Mouse (Mus musculus) 416B (cell line): Measurements from ENCODE around the gene Agtrap.
"Not testable (repeated sequence)": the region's sequence is repeated elsewhere in the genome, so short reads cannot be mapped to it uniquely, and the experiment has no call there.

Source experiments
- DNase-seq: peaks from one replicate; pipeline ENCODE4 v3.0.0; 2011; ENCODE audit warnings: low read depth

The Agtrap gene

DNA sequence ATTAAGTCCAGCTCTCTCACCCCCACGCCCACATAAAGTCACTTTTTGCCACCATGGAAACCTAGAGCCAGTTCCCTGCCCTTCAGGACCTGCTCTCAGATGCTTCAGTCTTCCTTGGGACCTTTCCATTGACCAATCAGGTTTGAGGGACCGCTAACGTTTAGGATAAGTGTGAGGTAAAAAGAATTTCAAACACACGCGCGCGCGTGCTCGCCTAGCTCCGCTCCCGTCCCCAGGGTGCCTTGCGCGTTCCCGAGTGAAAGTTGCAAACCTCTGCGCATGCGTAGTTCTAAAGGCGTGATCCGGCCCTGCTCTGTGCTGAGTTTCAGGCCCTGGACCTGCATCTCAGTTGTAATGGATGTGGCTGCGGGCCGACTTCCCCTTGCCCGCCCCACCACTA lies 12.6 kb downstream of the Agtrap start:
- no peak for DNase-seq

DNA sequence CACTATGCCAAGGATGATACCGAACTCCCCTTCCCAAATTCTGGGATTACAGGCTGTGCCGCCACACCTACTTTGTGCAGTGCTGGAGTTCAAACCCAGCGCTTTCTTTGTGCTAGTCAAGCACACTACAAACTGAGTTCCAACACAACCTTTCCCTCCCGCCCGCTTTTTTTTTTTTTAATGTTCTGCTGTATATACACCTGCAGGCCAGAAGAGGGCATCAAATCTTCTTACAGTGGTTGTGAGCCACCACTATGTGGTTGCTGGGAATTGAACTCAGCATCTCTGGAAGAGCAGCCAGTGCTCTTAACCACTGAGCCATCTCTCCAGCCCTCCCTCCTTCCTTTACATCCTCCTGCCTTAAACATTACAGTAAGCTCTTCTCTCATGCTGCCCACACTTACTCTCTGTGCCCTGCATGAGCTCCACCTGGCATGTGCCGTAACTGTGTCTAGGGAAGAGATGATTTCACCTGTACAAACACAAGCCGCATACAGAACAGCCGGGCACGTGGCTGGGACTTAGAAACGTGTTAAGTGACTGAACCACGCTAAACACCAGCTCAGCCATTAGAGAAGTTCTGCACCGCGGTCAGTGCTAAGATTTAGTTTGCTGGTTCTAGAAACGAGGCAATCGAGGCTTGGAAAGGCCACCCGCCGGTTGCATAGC lies 13.2 kb downstream of the Agtrap start:
- peak; percentile 75 for DNase-seq

DNA sequence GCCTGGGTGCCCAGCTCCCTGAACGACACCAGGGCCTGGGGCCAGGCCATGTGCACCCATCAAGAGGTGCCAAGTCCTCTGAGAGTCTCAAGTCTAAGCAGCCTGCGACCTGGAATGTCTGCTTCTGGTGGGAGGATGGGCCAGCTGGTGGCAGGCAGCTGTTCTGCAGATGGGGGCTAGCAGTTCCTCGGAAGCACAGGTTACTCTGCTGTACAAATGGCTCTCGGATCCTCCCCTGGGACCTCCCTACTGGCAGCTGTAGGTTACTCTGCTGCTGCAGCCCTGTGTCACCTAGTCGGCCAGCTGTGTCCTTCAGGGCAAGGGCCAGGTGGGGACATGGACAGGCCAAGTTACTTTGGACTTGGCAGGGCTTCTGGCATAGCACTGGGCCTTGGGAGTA lies 16.3 kb downstream of the Agtrap start:
- DNase-seq, result no peak

DNA sequence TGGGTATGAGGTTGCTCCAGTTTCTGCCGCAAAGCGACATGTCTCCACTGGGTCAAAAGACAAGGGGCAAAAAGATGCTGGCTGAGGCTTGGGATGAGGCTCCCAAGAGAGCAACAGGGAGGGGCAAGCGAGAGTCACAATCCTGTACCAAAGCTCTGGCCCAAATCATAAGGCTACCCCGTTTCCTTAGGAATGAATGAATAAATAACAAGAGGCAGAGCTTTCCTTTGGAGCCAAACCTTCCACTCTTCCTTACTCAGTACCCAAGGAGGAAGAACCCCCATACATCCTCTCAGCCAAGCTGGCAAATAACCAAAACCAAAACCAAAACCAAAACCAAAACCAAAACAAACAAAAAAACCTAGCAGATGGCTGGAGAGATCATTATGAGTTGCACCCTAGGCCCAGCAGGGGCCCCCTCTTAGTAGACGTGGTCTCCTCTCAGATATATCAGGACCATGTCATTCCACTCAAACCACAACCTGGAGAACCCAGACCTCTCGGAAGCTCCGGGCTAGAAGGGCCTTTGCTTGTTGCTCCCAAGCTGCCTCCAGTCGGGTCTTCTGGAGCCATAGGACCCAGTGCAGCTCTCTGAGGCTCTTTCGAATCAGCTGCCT lies 18.1 kb downstream of the Agtrap start:
- peak; percentile 75 for DNase-seq

DNA sequence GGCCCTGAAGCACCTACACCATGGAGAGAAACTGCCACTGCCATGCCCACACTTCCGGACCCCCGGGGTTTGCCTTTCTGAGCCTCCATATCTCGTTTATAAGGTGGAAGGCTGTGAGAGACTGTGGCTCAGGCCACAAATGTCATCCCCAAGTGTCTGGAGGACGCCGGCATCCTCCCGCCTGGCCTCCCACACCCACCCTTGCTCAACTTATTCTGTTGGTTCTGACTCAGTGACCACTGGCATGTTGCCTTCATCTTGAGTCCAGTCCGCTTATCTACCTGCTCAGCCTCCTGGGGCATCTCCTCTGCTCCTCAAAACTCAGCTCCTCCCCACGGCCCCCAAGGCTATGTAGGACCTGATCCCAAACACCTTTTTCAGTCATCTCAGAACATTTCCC lies 20.5 kb downstream of the Agtrap start:
- peak; percentile 39 for DNase-seq

DNA sequence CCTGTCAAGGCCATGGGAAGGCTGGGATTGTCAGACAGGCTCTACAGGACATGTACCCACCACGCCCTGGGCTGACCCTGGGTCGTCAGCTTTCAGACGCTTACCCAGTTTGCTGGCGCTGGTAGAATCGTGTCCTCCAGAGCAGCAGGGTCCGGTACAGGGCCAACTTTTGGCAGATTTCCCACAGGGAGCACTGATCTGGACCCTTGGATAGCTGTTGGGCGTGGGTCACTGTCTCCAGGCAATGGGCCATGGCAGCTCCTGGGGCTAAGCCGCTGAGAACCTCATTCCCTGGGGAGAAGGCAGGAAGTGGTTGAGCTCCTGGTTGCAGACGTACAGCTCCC lies 21.5 kb downstream of the Agtrap start:
- DNase-seq, result no peak

DNA sequence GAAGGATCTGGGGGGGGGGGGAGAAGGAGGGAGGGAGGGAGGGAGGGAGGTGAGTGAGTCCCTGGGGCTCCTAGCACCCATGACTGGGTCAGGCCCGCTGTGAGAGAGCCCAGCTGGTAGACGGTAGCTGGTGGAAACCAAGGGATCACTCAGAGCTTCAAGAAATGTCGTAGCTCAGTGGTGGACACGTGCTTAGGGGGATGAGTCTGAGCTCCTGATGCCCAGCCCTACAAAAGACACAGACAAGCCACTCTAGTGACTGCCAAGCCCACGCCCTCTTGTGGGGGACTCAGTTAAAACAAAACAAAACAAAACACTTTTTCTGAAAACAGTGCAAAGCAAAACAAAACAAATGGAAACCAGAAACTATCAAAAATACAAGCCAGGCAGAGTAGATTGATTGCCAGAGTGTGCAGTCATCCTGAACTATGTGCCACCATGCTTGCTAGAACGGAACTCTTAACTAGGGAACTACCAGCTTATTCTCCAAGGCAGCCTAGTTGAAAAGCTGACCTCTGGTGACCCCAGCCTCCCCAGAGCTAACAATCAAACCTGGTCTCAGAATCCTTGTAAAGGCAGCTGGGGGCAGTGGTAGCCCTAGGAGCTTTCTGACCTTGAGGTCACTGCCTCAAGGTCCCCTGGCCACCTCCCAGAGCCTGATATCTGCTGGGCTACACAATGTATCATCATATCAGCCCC lies 22.0 kb downstream of the Agtrap start:
- DNase-seq, result peak; percentile 53

DNA sequence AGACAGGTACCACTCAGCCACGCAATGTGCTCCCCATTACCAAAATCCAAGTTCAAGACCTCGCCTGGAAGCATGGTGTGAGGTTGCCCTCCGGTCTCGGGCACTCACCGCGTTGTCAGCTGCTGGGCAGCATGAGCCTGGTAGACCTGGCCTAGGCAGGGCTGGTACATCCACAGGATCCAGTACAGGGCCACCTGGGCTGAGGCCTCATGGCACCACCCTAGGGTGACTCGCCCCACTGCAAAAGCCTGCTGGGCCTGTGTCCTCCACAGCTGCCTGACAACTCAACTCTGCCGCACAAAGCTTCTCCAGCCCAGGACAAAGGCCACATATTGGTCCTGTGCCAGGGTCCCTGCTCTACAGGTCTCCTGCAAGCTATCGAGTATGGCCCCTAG lies 26.7 kb downstream of the Agtrap start:
- no peak for DNase-seq

DNA sequence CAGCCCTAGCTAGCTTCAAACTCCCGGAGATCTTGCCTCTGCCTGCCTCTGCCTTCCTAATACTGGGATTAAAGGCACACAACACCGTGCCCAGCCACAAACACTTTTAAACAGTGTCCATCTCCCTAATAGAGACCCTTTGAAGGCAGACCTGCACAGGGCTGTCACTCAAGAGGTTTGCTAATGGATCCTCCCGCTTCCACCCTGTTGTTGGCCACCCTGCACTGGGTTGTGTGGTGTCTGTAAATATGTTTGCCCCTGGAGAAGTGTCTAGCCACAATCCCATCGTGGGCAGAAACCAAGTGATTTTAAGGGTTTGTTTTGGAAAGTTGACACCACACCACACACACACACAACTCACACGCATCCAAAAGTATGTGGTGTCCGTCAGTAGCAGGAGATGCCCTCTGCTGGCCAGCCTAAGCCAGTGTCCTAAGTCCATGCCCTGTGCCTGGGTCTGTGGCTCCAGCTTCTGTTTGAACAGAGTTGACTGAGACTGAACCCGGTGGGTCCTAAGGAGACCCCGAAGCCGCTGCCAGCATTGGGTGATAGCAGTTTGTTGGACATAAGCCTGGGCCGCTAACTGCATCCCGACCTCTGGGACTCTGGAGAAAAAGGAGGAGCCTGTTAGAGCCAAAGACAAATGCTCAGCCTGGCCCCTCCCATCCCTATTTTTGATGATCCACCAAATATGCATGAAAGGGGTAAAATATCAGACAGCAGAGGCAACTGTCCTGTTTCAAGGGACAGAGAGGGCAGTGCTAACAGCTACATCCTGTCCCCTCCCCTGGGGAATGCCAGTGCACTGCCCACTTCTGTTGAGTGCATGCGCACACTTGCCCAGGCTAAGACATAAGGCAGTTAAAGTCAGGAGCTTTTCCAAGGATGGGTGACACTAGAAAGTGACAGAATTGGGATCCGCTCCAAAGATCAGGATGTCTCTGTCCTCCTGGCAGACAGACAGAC lies 27.4 kb downstream of the Agtrap start:
- peak; percentile 66 for DNase-seq

DNA sequence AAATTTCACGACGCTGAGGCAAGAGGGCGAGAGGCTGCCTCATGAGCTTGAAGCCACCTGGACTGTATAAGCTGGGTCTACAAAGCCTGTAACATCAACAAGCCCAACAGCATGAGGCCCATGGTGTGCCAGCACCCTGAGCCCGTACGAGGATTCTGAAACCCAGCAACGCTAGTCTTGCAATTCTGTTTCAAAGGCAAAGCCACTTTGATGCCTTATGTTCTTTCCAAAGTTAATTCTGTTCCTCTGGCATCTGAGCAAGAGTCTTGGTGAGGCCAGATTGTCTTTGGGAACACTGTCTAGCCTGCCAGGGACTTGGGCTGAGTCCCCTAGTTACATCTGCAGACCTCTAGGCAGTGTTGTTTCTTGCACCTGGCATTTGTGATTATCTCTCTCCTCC lies 28.8 kb downstream of the Agtrap start:
- DNase-seq, result no peak

DNA sequence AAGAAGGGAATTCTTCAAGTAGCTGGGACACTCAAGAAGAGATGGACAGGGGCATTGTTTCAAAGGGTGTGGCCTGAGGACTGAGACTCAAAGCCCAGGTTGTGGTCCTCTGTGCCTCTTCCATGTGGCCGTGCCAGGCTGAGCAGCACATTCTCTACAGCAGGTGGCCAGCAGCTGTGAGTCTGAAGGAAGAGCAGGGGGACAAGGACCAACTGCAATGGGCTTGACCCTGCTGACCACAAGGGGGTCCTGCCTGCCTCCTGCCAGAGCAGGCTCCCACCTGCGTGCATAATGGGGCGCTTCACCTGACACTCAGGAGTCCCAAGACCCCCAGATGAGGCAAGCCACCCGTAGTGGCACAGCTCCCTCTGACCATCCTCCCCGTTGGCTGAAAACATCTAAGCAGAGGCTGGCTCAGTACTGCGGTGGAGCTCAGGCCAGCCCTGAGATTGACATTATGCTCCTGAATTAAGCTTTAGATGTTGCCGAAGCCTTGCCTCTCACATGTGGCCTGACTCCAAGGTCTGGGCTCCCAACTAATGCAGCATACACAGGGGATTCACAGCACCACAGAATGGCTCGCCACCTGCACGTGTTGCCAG lies 29.5 kb downstream of the Agtrap start:
- DNase-seq, result no peak

DNA sequence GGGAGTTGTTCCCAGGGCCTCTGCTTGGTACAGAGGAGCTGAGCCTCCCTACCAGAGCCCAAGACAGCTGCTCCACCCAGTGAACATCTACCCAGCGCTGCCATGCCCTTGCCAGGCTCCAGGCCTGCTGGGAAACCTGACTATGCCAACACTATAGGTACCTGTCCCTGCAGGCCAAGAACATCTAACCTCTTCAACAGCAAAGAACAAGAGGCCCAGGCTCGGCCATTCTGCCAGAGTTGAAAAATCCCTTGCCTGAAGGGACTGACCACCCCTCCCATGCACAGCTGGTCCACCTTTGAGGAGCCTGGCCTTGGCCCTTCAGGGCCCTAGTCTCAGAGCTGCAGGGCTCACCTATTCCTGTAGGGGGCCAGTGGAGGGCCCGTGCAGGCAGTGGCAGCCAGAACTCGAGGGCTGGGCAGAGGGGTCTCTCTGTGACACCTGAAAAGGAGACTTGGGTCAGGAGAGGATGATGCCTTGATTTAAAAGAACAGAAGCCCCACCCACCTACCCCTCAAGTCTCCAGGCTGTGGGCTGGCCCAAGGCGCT lies 30.1 kb downstream of the Agtrap start:
- no peak for DNase-seq

DNA sequence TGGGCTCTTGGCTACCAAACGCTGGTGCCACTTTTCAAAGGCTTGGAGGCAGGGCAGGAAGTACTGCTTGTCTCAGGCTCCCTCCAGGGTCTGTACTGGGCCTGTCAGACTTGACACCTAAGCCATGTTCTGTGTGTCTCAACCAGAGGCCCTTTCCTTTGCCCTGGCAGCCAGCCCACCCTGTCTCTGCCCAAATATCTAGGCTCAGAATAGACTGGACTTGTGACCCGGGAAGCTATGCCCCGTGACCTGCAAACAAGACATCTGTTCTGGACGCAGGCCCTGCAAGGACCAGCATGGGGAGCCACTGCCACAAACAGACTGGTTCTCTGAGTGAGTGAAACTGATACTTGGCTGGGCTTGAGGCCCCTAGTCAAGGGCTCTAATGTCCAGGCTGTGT lies 31.0 kb downstream of the Agtrap start:
- DNase-seq, result no peak

DNA sequence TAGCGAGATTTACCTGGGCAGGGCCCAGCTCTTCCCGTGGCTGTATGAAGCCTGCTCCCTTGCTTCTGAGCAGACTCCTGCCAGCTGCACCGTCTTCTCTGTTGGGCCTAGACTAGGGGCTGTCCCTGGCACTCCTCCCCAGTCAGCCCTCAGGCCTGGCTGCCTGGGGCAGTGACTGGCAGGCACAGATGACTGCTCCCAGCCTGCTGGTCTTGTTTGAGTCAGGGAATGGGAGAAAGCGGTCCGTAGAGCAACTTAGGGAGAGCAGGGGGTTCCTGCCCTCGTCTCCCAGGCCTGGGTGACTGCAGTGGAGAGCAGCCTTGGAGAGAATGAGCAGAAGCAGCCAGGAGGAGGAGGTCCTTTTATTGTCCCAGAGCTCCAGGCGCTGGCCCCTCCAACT lies 31.6 kb downstream of the Agtrap start:
- DNase-seq, result no peak

DNA sequence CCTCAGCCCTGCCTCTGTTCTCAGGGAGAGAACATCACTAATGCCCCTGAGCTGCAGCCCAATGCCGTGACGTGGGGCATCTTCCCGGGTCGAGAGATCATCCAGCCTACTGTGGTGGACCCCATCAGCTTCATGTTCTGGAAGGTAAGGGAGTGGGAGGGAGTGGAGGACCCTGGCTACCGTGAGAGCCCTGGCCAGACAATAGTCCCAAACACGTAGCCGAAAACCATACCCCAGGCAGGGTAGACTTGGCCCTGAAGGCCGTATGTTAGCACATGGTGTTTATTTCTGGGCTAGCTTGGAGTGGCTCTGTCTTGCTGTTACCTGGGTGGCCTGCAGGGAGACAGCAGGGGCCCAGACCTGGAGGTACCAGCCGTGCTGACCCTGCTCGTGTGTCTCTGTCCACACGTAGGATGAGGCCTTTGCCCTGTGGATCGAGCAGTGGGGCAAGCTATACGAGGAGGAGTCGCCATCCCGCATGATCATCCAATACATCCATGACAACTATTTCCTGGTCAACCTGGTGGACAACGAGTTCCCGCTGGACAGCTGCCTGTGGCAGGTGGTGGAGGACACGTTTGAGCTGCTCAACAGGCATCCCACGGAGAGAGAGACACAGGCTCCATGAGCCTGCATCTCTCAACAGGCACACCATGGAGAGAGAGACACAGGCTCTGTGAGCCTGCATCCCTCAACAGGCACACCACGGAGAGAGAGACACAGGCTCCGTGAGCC lies 32.7 kb downstream of the Agtrap start:
- no peak for DNase-seq

DNA sequence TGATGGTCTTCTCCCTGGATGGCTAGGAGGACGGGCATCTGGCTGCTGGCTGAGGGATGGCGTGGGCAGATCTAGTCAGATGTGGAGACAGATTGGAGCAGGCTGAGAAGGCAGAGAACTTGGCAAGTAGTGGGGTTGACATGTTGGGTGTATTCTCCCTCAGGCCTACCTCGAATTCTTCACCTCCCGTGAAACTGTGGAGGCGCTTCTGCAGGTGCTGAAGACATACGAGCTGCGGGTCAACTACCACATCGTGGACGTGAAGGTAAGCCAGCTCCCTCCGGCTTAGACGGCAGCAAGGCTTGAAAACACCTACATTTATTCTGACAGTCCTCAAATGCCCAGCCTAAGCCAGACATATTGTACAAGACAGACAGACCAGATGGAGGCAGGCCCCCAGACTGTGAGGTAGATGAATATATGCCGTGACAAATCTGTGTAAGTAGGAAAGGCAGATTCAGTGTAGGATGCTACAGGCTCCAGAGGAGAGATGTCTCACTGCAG lies 34.4 kb downstream of the Agtrap start:
- no peak for DNase-seq

DNA sequence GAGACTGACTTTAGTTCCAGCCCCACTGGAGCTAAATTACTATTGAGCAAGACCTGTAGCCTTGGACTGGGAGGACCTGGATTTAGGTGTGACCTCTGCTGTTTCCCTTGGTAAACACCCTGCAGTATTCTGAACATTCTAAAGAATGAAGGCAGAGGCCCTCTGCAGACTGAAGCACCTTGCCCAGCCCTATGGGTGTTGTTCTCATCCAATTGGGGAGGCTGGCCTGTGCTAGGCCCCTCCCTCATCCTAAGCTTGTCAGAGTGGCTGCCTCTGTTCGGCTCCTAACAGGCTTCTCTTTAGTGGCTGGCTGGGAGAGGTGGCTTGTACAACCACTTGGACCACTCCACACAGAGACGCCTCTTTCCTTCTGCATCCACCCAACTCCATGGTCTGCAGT lies 34.9 kb downstream of the Agtrap start:
- no peak for DNase-seq

DNA sequence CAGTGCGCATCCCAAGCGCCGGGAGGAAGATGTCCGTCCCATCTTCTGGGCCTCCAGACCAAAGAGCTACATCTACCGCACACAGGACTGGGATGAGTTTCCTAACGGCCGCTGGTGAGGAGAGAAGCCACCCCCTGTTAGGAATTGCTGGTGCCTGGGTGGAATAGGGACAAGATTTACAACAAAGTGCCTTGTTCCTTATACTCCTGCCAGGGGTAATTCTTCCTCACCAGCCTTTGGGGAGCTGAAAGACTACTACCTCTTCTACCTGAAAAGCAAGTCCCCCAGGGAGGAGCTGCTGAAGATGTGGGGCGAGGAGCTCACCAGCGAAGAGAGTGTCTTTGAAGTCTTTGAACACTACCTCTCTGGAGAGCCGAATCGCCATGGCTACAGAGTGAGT lies 35.9 kb downstream of the Agtrap start:
- no peak for DNase-seq

DNA sequence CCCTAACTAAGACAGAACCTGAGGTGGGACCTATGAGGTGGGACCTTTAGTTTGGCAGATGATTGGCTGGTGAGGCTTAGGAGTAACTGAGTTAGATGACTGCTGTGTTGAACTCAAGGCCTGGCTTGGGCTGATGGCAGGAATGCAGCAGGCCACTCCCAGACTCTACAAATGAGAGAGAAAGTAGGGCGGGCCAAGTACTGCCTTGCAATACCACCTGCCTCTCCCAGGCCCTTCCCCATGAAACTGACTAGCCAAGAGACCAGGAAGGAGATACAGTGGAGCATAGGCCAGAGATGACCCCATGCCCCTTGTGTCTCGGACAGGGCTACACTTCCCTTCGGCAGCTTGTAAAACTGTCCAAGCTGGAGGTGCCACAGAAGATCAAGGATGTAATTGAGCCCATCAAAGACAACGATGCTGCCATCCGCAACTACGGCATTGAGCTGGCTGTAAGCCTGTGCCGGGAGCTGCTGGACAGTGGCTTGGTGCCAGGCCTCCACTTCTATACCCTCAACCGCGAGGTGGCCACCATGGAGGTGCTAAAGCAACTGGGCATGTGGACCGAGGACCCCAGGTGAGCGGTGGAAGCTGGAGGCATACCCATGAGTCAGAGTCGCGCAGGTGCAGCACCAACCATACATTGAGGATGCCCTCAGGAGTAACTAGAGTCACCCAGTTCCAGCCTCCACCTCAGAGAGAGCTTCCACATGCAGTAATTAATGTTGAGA lies 36.6 kb downstream of the Agtrap start:
- DNase-seq, result no peak

DNA sequence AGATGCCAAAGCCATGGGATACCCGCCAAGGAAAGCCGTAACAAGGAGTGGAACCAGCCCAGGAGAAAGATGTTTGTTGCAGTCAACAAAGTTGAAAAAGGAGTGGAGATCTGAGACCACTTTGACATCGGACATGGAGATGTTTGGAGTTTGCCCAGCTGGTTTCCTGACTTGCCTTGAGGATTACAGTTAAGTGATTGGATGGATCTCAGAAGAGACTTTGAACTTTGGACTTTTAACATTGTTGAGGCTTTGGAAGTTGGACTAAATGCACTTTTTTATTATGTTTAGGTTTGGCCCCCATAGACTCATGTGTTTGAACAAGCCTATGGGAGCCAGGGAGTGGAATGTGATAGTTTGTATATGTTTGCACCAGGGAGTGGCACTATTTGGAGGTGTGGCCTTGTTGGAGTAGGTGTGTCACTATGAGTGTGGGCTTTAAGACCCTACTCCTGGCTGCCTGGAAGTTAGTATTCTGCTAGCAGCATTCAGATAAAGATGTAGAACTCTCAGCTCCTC lies 37.4 kb downstream of the Agtrap start:
- not testable (repeated sequence) for DNase-seq
